Mouse (Mus musculus): ENCODE measurements at regions not wholly inside any gene's neighbourhood (a gene's known extent, or its start where the extent isn't known, plus 50 kb on each side); places are given as distances from the start of the nearest gene placed in this dataset.

DNA sequence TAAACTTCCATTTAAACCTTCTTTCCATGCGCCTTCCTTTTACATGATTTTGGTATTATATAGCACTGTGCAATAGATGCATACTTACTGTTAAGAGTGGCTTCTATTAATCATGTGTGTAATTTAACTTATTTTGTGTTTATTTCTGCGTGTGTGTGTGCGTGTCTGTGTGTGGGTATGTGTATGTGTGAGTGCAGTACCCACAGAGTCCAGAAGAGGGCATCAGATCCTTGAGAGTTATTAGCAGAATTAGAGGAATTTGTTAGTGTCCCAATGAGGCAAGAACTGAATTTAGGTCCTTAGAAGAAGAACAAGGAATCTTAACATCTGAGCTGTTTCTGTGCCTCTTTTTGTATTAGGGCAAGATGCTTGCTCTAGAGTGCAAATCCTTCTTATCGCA lies 499.5 kb downstream of the Plcl1 start:
- H3ac ChIP-seq (ENCODE audit: control insufficient read depth, insufficient read length), result no peak overlapping the region
- H3K27me3 ChIP-seq (ENCODE audit: control insufficient read depth, insufficient read depth, insufficient read length), result no peaks in the 10 kb centered on the region
- H3K79me2 ChIP-seq (ENCODE audit: control insufficient read depth, insufficient read depth), result no peaks in the 10 kb centered on the region
- no peak overlapping the region for H3K4me3 ChIP-seq
- no peak overlapping the region for H3K4me2 ChIP-seq (ENCODE audit: low read depth)
- H3K36me3 ChIP-seq (ENCODE audit: control insufficient read depth, insufficient read depth), result no peaks in the 10 kb centered on the region
- TF ChIP-seq POLR2AphosphoS2 (IDR thresholded peaks at IDR 0.05; ENCODE audit: insufficient read length, low read depth), result no peak
- no peak for TF ChIP-seq TCF3 (IDR thresholded peaks at IDR 0.05; ENCODE audit: insufficient read length, low read depth)
- no peak for TF ChIP-seq MYOG (IDR thresholded peaks at IDR 0.05; ENCODE audit: control insufficient read depth in 1 of 3, insufficient read depth in 1 of 3, insufficient read length in 2 of 3, low read depth in 2 of 3)
- no peak for TF ChIP-seq MAX (IDR thresholded peaks at IDR 0.05; ENCODE audit: low read depth)
- TF ChIP-seq USF1 (IDR thresholded peaks at IDR 0.05; ENCODE audit: low read depth), result no peak

DNA sequence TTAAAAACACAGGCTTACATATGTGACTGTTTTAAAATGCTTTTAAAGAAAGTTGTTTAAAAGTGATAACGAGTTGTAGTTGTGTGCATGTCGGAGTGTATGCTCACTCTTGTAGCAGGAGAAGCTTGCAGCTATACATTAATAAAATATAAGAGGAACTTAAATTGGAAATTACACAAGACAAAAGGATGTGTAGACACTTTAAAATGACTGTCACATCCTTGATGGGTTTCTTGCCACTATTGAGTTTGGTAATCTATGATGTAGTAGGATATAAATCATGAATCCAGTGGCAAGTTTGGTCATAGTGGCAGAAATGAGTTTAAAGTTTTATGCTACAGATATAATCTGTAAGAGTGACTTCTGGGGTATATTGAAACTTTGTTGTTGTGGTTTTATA lies 504.3 kb downstream of the Plcl1 start:
- no peak for TF ChIP-seq MYOG (IDR thresholded peaks at IDR 0.05; ENCODE audit: control insufficient read depth in 1 of 3, insufficient read depth in 1 of 3, insufficient read length in 2 of 3, low read depth in 2 of 3)
- Histone ChIP-seq H3K36me3 (ENCODE audit: control insufficient read depth, insufficient read depth) (no peaks in the 10 kb centered on the region), H3K4me3 (no peak overlapping the region), H3K4me2 (ENCODE audit: low read depth) (no peak overlapping the region), H3K27me3 (ENCODE audit: control insufficient read depth, insufficient read depth, insufficient read length) (peaks cover 8% of the 10 kb centered on the region), H3K79me2 (ENCODE audit: control insufficient read depth, insufficient read depth) (no peaks in the 10 kb centered on the region), H3ac (ENCODE audit: control insufficient read depth, insufficient read length) (no peak overlapping the region)

DNA sequence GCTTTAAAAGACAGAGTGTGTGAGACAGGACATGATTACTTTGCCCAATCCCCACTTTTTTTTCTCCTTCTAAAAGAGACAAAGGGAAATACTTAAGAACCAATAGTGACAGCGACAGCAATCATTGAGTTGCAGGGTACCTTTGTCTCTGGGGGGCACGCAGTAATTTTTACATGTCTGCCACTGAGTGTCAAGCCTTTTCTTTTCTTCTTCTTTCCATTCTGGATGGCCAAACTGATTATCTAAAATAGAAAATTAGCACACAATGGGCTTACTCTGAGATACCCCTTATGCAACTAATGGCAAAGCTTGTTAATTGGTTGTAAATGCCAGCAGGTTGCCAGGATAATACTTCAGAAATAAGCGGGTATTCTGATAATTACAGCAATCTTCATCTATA lies 508.6 kb downstream of the Plcl1 start:
- Histone ChIP-seq H3K4me2 (ENCODE audit: low read depth) (no peak overlapping the region), H3ac (ENCODE audit: control insufficient read depth, insufficient read length) (no peak overlapping the region), H3K79me2 (ENCODE audit: control insufficient read depth, insufficient read depth) (no peaks in the 10 kb centered on the region), H3K4me3 (no peak overlapping the region), H3K27me3 (ENCODE audit: control insufficient read depth, insufficient read depth, insufficient read length) (peaks cover 22% of the 10 kb centered on the region), H3K36me3 (ENCODE audit: control insufficient read depth, insufficient read depth) (no peaks in the 10 kb centered on the region)
- TF ChIP-seq MYOD1 (IDR thresholded peaks at IDR 0.05; ENCODE audit: control insufficient read depth in 1 of 3, insufficient read length in 2 of 3, low read depth in 2 of 3) (no peak), POLR2A (IDR thresholded peaks at IDR 0.05; ENCODE audit: insufficient read length, low read depth) (no peak), MAX (IDR thresholded peaks at IDR 0.05; ENCODE audit: low read depth) (no peak), CEBPB (IDR thresholded peaks at IDR 0.05; ENCODE audit: insufficient read depth, poor library complexity, severe bottlenecking) (no peak)

DNA sequence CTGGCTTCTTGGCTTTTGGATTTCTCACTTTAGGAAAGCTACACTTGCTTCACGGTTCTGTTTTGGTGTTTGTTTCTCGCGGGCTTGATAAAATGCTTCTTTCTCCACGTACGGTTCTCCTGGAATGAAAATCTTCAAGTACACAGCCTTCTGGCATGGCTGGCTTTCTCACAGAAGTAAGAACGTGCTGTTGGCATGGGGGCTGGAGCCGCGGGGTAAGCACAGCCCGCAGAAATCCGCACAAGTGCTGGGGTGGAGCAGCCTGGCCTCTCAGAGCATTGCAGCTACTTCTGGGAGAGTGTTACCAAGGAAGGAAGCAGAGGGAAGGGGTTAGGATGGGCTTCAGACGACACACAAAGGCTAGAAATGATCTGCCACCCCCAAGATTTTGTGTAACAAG lies 510.2 kb downstream of the Plcl1 start:
- Histone ChIP-seq H3K36me3 (ENCODE audit: control insufficient read depth, insufficient read depth) (no peaks in the 10 kb centered on the region), H3K79me2 (ENCODE audit: control insufficient read depth, insufficient read depth) (no peaks in the 10 kb centered on the region), H3K4me3 (no peak overlapping the region), H3K27me3 (ENCODE audit: control insufficient read depth, insufficient read depth, insufficient read length) (peaks cover 22% of the 10 kb centered on the region), H3ac (ENCODE audit: control insufficient read depth, insufficient read length) (no peak overlapping the region), H3K4me2 (ENCODE audit: low read depth) (no peak overlapping the region)
- TF ChIP-seq E2F4 (IDR thresholded peaks at IDR 0.05; ENCODE audit: insufficient read depth) (no peak), TCF3 (IDR thresholded peaks at IDR 0.05; ENCODE audit: insufficient read length, low read depth) (no peak)

DNA sequence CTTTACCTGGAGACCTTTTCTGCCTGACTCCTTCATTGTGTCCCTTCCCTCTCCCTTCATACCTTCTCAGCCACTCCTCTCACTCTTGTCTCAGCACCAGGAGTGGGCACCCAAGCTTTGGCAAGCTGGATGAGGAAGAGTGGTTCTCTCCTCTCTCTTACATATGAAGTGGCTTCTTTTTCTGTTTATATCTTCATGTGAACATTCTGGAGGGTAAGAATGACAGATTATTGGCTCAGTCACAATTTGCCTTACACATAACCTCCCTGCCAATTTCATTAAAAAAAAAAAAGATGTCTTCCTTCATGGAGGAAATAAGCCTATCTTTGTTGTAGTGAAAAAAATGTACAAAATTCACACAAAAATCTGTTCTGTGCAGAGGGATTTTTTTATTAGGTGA lies 513.8 kb downstream of the Plcl1 start:
- peaks cover 14% of the 10 kb centered on the region for H3K27me3 ChIP-seq (ENCODE audit: control insufficient read depth, insufficient read depth, insufficient read length)
- no peak for TF ChIP-seq MYOD1 (IDR thresholded peaks at IDR 0.05; ENCODE audit: control insufficient read depth in 1 of 3, insufficient read length in 2 of 3, low read depth in 2 of 3)
- no peak for TF ChIP-seq USF1 (IDR thresholded peaks at IDR 0.05; ENCODE audit: low read depth)
- no peak for TF ChIP-seq MYOG (IDR thresholded peaks at IDR 0.05; ENCODE audit: control insufficient read depth in 1 of 3, insufficient read depth in 1 of 3, insufficient read length in 2 of 3, low read depth in 2 of 3)
- no peak for TF ChIP-seq MAX (IDR thresholded peaks at IDR 0.05; ENCODE audit: low read depth)
- no peak for TF ChIP-seq TCF12 (IDR thresholded peaks at IDR 0.05; ENCODE audit: insufficient read depth, poor library complexity, severe bottlenecking)
- no peak for TF ChIP-seq POLR2A (IDR thresholded peaks at IDR 0.05; ENCODE audit: insufficient read length, low read depth)
- no peak for TF ChIP-seq REST (IDR thresholded peaks at IDR 0.05; ENCODE audit: insufficient read depth, insufficient read length)
- no peak for TF ChIP-seq CEBPB (IDR thresholded peaks at IDR 0.05; ENCODE audit: insufficient read depth, poor library complexity, severe bottlenecking)
- TF ChIP-seq E2F4 (IDR thresholded peaks at IDR 0.05; ENCODE audit: insufficient read depth), result no peak
- no peak for TF ChIP-seq SRF (IDR thresholded peaks at IDR 0.05; ENCODE audit: control insufficient read depth, insufficient read length, low read depth)
- no peak for TF ChIP-seq POLR2AphosphoS2 (IDR thresholded peaks at IDR 0.05; ENCODE audit: insufficient read length, low read depth)
- no peak for TF ChIP-seq TCF3 (IDR thresholded peaks at IDR 0.05; ENCODE audit: insufficient read length, low read depth)

DNA sequence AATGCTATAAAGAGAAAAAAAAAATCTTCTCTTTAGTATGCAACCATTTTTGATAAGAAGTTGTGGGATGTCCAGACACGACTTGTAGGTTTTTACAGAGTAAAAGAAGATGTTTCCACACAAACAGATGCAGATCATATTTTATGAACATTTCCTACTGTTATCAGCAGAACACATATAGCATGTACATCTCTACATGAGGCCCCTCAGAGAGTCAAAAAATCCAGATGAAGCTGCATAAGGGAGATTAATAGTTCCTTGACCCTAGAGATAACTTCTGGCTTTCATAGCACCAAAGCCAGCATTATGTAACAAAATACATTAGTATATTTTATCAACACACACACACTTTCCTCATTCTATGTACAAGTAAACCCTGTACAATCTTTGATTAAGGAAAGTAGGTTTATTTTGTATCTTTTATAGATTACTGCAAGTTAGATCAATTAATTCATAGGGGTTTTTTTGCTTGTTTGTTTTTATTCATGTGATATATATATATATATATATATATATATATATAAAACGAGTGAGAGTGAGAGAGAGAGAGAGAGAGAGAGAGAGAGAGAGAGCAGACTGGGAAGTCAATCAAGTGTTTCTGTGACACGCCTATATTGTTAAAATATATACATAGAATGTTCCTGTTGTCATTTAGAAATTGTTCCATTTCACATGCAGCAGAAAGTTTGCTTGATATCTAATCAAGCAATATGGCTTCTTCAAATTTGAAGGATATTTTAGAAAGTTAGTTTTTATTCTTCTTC lies 541.2 kb downstream of the Plcl1 start:
- TF ChIP-seq MYOD1 (IDR thresholded peaks at IDR 0.05; ENCODE audit: control insufficient read depth in 1 of 3, insufficient read length in 2 of 3, low read depth in 2 of 3), result no peak
- TF ChIP-seq CEBPB (IDR thresholded peaks at IDR 0.05; ENCODE audit: insufficient read depth, poor library complexity, severe bottlenecking), result no peak
- no peak for TF ChIP-seq SRF (IDR thresholded peaks at IDR 0.05; ENCODE audit: control insufficient read depth, insufficient read length, low read depth)
- Histone ChIP-seq H3K4me2 (ENCODE audit: low read depth) (no peak overlapping the region), H3K27me3 (ENCODE audit: control insufficient read depth, insufficient read depth, insufficient read length) (no peaks in the 10 kb centered on the region), H3K79me2 (ENCODE audit: control insufficient read depth, insufficient read depth) (no peaks in the 10 kb centered on the region), H3K36me3 (ENCODE audit: control insufficient read depth, insufficient read depth) (no peaks in the 10 kb centered on the region), H3ac (ENCODE audit: control insufficient read depth, insufficient read length) (no peak overlapping the region), H3K4me3 (no peak overlapping the region)

More for the DNA sequence above, 513.8 kb downstream of the Plcl1 start:
- H3K36me3 ChIP-seq (ENCODE audit: control insufficient read depth, insufficient read depth), result no peaks in the 10 kb centered on the region
- H3K4me2 ChIP-seq (ENCODE audit: low read depth), result no peak overlapping the region
- H3ac ChIP-seq (ENCODE audit: control insufficient read depth, insufficient read length), result no peak overlapping the region
- no peak overlapping the region for H3K4me3 ChIP-seq
- no peaks in the 10 kb centered on the region for H3K79me2 ChIP-seq (ENCODE audit: control insufficient read depth, insufficient read depth)
